ENCODE assay signal across 19 mouse cellular contexts in the genomic region with DNA sequence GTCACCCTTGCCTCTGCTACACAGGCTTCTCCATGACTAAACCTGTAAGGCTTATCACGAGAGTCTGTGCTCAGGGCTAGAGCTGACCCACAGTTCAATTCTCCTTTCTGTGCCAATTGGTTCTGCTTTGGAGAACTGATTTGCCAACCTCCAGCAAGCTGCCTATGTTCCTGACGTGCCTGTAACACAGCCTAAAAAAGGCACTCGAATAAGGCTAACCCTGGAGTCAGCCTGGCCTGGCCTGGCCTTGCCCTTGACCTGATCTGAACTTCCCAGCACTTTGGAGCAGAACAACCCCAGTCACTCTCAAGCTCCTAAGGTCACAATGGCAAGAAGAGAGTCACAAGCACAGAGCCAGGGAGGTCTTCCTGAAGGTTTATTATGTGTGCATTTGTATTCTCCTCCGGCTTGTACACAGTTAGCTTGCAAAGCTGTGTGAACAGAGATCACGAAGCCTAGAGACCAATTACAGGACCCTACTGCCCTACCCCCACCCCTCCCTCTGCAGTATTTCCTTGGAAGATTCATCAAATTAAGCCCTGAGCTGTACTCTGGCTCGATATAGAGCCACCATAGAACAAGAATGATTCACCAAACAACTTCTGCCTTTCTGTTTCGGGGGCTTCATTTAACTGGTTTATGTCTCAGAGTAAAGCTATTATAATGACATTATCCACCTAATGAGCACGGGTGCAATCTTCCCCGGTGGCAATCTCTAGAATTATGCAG. TPM values are rescaled to one million over a fixed set of nuclear protein-coding genes. Genes with fewer than 3 reads are reported as not detected.
DNase-seq lines count a peak whose midpoint lies in the region; ATAC-seq and TF ChIP-seq lines count a peak whose summit lies in the region.
"Had no signal": no experiment of that assay in that cellular context is flagged by ENCODE, and none has a peak within 500 bp of the region (broad histone marks: within the 10 kb centered on the region; RNA-seq: fewer than 3 reads in every experiment).

No protein-coding gene starts in this region.

- H3K9ac ChIP-seq in forebrain, postnatal 0 days, result no peak overlapping the region
- H3K9ac ChIP-seq in liver, postnatal 0 days (replicated peaks), result no peak overlapping the region
- no peak overlapping the region for H3K9ac ChIP-seq in liver, embryonic 11.5 days (ENCODE audit: low read depth, low read length)
- no peak overlapping the region for H3K9ac ChIP-seq in midbrain, embryonic 15.5 days
- H3K9ac ChIP-seq in intestine, embryonic 16.5 days (ENCODE audit: low read depth, low read length), result no peak overlapping the region
- H3K9ac ChIP-seq: heart, embryonic 13.5 days had no signal

- H3K36me3 ChIP-seq in forebrain, embryonic 10.5 days (replicated peaks), result no peaks in the 10 kb centered on the region
- H3K36me3 ChIP-seq in forebrain, postnatal 0 days (ENCODE audit: insufficient read depth), result no peaks in the 10 kb centered on the region
- no peaks in the 10 kb centered on the region for H3K36me3 ChIP-seq in liver, postnatal 0 days (replicated peaks; ENCODE audit: insufficient read depth, low read length)
- H3K36me3 ChIP-seq in liver, embryonic 11.5 days (ENCODE audit: control insufficient read depth, insufficient read depth, low read length), result no peaks in the 10 kb centered on the region
- H3K36me3 ChIP-seq in midbrain, embryonic 15.5 days (replicated peaks), result no peaks in the 10 kb centered on the region
- no peaks in the 10 kb centered on the region for H3K36me3 ChIP-seq in intestine, embryonic 16.5 days (ENCODE audit: control insufficient read depth, insufficient read depth, low read length)
- H3K36me3 ChIP-seq: embryonic facial prominence, embryonic 10.5 days; heart, embryonic 13.5 days had no signal

- TF ChIP-seq EP300 in liver, postnatal 0 days (IDR thresholded peaks at IDR 0.05; ENCODE audit: low read depth), result no peak

- H3K4me2 ChIP-seq in forebrain, postnatal 0 days (ENCODE audit: low read depth), result no peak overlapping the region
- no peak overlapping the region for H3K4me2 ChIP-seq in liver, postnatal 0 days (ENCODE audit: low read depth, low read length)
- no peak overlapping the region for H3K4me2 ChIP-seq in liver, embryonic 11.5 days
- H3K4me2 ChIP-seq in midbrain, embryonic 15.5 days, result no peak overlapping the region
- no peak overlapping the region for H3K4me2 ChIP-seq in intestine, embryonic 16.5 days (ENCODE audit: low read depth, low read length)
- H3K4me2 ChIP-seq: heart, embryonic 13.5 days had no signal

- peaks cover 47% of the 10 kb centered on the region for H3K4me1 ChIP-seq in forebrain, embryonic 10.5 days
- H3K4me1 ChIP-seq in forebrain, postnatal 0 days (ENCODE audit: insufficient read depth), result no peaks in the 10 kb centered on the region
- peaks cover 4% of the 10 kb centered on the region for H3K4me1 ChIP-seq in liver, postnatal 0 days (ENCODE audit: insufficient read depth)
- no peaks in the 10 kb centered on the region for H3K4me1 ChIP-seq in liver, embryonic 11.5 days (replicated peaks; ENCODE audit: control insufficient read depth, insufficient read depth, low read length)
- 0 out of 2 replicates have a peak, but pooled peaks cover 4% of the 10 kb centered on the region for H3K4me1 ChIP-seq in midbrain, embryonic 15.5 days
- no peaks in the 10 kb centered on the region for H3K4me1 ChIP-seq in intestine, embryonic 16.5 days (ENCODE audit: control insufficient read depth, insufficient read depth, low read length)

- WGBS in forebrain, embryonic 10.5 days, result 67% methylated on average over 9 of the region's 9 CpGs
- 42% methylated on average over 9 of the region's 9 CpGs for WGBS in forebrain, postnatal 0 days
- 59% methylated on average over 9 of the region's 9 CpGs for WGBS in liver, postnatal 0 days (ENCODE audit: insufficient replicate concordance)
- WGBS in liver, embryonic 11.5 days, result 80% methylated on average over 9 of the region's 9 CpGs
- 38% methylated on average over 9 of the region's 9 CpGs for WGBS in midbrain, embryonic 15.5 days
- WGBS in intestine, embryonic 16.5 days, result 62% methylated on average over 9 of the region's 9 CpGs

- no peak overlapping the region for H3K4me3 ChIP-seq in forebrain, embryonic 10.5 days
- no peak overlapping the region for H3K4me3 ChIP-seq in forebrain, postnatal 0 days (ENCODE audit: low read depth, low read length)
- H3K4me3 ChIP-seq in liver, postnatal 0 days (ENCODE audit: low read depth, low read length), result no peak overlapping the region
- H3K4me3 ChIP-seq in liver, embryonic 11.5 days (ENCODE audit: low read depth, low read length), result no peak overlapping the region
- H3K4me3 ChIP-seq in midbrain, embryonic 15.5 days, result no peak overlapping the region
- no peak overlapping the region for H3K4me3 ChIP-seq in intestine, embryonic 16.5 days (ENCODE audit: low read length)
- H3K4me3 ChIP-seq: embryonic facial prominence, embryonic 10.5 days; erythroblast, embryonic 14.5 days; heart, embryonic 13.5 days had no signal

- TF ChIP-seq CTCF in forebrain, postnatal 0 days (IDR thresholded peaks at IDR 0.05; ENCODE audit: low read depth), result no peak
- no peak for TF ChIP-seq CTCF in liver, postnatal 0 days (IDR thresholded peaks at IDR 0.05; ENCODE audit: low read depth)

- no peak for ATAC-seq in forebrain, postnatal 0 days
- peak; percentile 55 for ATAC-seq in liver, postnatal 0 days
- no peak for ATAC-seq in liver, embryonic 11.5 days (replicated peaks; ENCODE audit: low FRiP score)
- ATAC-seq in midbrain, embryonic 15.5 days (replicated peaks), result peak; percentile 27; the same call in 1 of the 2 replicates
- ATAC-seq in intestine, embryonic 16.5 days, result no peak
- ATAC-seq: activated CD4-positive, CD25-positive, alpha-beta regulatory T cell, adult 4 months had no signal

- H3K27me3 ChIP-seq in forebrain, embryonic 10.5 days (ENCODE audit: poor library complexity, severe bottlenecking), result no peaks in the 10 kb centered on the region
- no peaks in the 10 kb centered on the region for H3K27me3 ChIP-seq in forebrain, postnatal 0 days (ENCODE audit: insufficient read depth, low read length)
- no peaks in the 10 kb centered on the region for H3K27me3 ChIP-seq in liver, postnatal 0 days (ENCODE audit: insufficient read depth, low read length)
- no peaks in the 10 kb centered on the region for H3K27me3 ChIP-seq in liver, embryonic 11.5 days (replicated peaks; ENCODE audit: control insufficient read depth, insufficient read depth, low read length)
- H3K27me3 ChIP-seq in midbrain, embryonic 15.5 days (replicated peaks), result no peaks in the 10 kb centered on the region; the same call in 1 of the 2 replicates
- H3K27me3 ChIP-seq in intestine, embryonic 16.5 days (replicated peaks; ENCODE audit: control insufficient read depth, insufficient read depth, low read length), result no peaks in the 10 kb centered on the region
- H3K27me3 ChIP-seq: heart, embryonic 13.5 days had no signal

- H3K9me3 ChIP-seq in forebrain, embryonic 10.5 days, result no peaks in the 10 kb centered on the region
- no peaks in the 10 kb centered on the region for H3K9me3 ChIP-seq in forebrain, postnatal 0 days (ENCODE audit: low read length)
- H3K9me3 ChIP-seq in liver, postnatal 0 days (ENCODE audit: low read length), result no peaks in the 10 kb centered on the region
- H3K9me3 ChIP-seq in liver, embryonic 11.5 days (ENCODE audit: control insufficient read depth, low read length), result no peaks in the 10 kb centered on the region
- H3K9me3 ChIP-seq in midbrain, embryonic 15.5 days, result no peaks in the 10 kb centered on the region
- no peaks in the 10 kb centered on the region for H3K9me3 ChIP-seq in intestine, embryonic 16.5 days (ENCODE audit: control insufficient read depth, low read length)
- H3K9me3 ChIP-seq: embryonic facial prominence, embryonic 10.5 days; heart, embryonic 13.5 days had no signal

- no peak for DNase-seq in forebrain, embryonic 10.5 days (ENCODE audit: extremely low spot score, low spot score)
- DNase-seq in forebrain, postnatal 0 days, result no peak
- no peak for DNase-seq in liver, postnatal 0 days
- no peak for DNase-seq in liver, embryonic 11.5 days (ENCODE audit: low spot score)
- peak; percentile 56 for DNase-seq in adrenal gland, postnatal 10 days
- no peak for DNase-seq in Muller cell, postnatal 12 days (ENCODE audit: inconsistent ontology term)
- DNase-seq: gastrocnemius, postnatal 14 days; kidney, adult 8-10 months; kidney, postnatal 4 days; liver; right cerebral cortex, adult 18-20 months; spleen, adult 18-20 months; thymus, postnatal 36 days had no signal

- peak overlapping the region; percentile 70 for H3K27ac ChIP-seq in forebrain, embryonic 10.5 days
- no peak overlapping the region for H3K27ac ChIP-seq in forebrain, postnatal 0 days (ENCODE audit: low read depth, low read length)
- 0 out of 2 replicates have a peak overlapping the region, but pooled peaks have one; percentile 19 for H3K27ac ChIP-seq in liver, postnatal 0 days (ENCODE audit: low read depth)
- H3K27ac ChIP-seq in liver, embryonic 11.5 days (ENCODE audit: low read depth, low read length), result no peak overlapping the region
- H3K27ac ChIP-seq in midbrain, embryonic 15.5 days, result no peak overlapping the region
- H3K27ac ChIP-seq in intestine, embryonic 16.5 days (ENCODE audit: low read length), result no peak overlapping the region
- H3K27ac ChIP-seq: heart, embryonic 13.5 days had no signal

RNA-seq across cellular contexts. Expression of gene Dlg1, which starts 11.0 kb away (rescaled TPM):
- 30.9 TPM in 2 replicates for polyA plus RNA-seq in forebrain, embryonic 10.5 days (2016; fragmentation: Nextera tagmentation; extraction: Ambion mirVana)
- 27.7 and 37.7 TPM in 2 replicates for total RNA-seq in forebrain, postnatal 0 days (2014; rRNA removed)
- 6.6 and 11.3 TPM in 2 replicates for polyA plus RNA-seq in forebrain, postnatal 0 days (2015; fragmentation: Nextera tagmentation; extraction: Ambion mirVana)
- polyA plus RNA-seq in liver, postnatal 0 days (2015; fragmentation: Nextera tagmentation; extraction: Ambion mirVana), result 4.5 and 5.6 TPM in 2 replicates
- 25.2 and 25.3 TPM in 2 replicates for polyA plus RNA-seq in liver, embryonic 11.5 days (2014; fragmentation: Nextera tagmentation; extraction: Ambion mirVana)
- 10 to 100 TPM; 61.9 to 66.1 TPM for total RNA-seq in adrenal gland, postnatal 10 days (2021)
- polyA plus RNA-seq in midbrain, embryonic 15.5 days (2015; fragmentation: Nextera tagmentation; extraction: Ambion mirVana), result 13.2 and 13.3 TPM in 2 replicates
- polyA plus RNA-seq in intestine, embryonic 16.5 days (2015; fragmentation: Nextera tagmentation; extraction: Ambion mirVana), result 14.1 and 17.1 TPM in 2 replicates

Comparison
In these comparisons a context has a peak if more than half of its experiments do, and no peak if none do; other contexts are left out.
1. H3K27ac ChIP-seq: peak in forebrain, embryonic 10.5 days (single experiment) and liver, postnatal 0 days (single experiment); none in forebrain, postnatal 0 days (single experiment), liver, embryonic 11.5 days (single experiment), midbrain, embryonic 15.5 days (single experiment) and intestine, embryonic 16.5 days (single experiment).
2. ATAC-seq: peak in liver, postnatal 0 days (single experiment) and midbrain, embryonic 15.5 days (single experiment); none in forebrain, postnatal 0 days (single experiment), liver, embryonic 11.5 days (single experiment) and intestine, embryonic 16.5 days (single experiment).